Mouse (Mus musculus) liver, postnatal 0 days (tissue): ENCODE measurements around the gene Fes.

Experiments
- CTCF ChIP-seq: sonication (generic); IDR thresholded peaks from 2 replicates; pipeline ENCODE4 v1.5.1; 2016; ENCODE audit warnings: antibody characterized with exemption, low read depth
- EP300 ChIP-seq: IDR thresholded peaks from 2 replicates; pipeline ENCODE4 v1.6.1; 2016; ENCODE audit warnings: antibody characterized with exemption, low read depth, mild to moderate bottlenecking

- no peak for TF ChIP-seq EP300
- peak; percentile 91 for TF ChIP-seq CTCF
These were observed 10.3 kb downstream of the Fes start for GRCm38 (mm10) chr7:80377471-80377870.
